Mouse (Mus musculus) erythroblast, embryonic 14.5 days (primary cell): ENCODE data around the gene Lrrc4b. TPM values are rescaled to one million over a fixed set of nuclear protein-coding genes. Genes with fewer than 3 reads are reported as not detected.

Experiments
- H3K27me3 ChIP-seq: 2 replicates; pipeline ENCODE4 v1.6.1; 2012; ENCODE audit warnings: inconsistent platforms; ENCODE audit not compliant: control insufficient read depth
- H3K36me3 ChIP-seq: 2 replicates; pipeline ENCODE4 v1.6.1; 2012; ENCODE audit warnings: mild to moderate bottlenecking, inconsistent platforms; ENCODE audit not compliant: control insufficient read depth
- H3K4me1 ChIP-seq: 2 replicates; pipeline ENCODE4 v1.6.1; 2012; ENCODE audit warnings: inconsistent platforms; ENCODE audit not compliant: control insufficient read depth
- H3K4me3 ChIP-seq: replicated peaks from 2 replicates; pipeline ENCODE3; 2012; ENCODE audit warnings: moderate library complexity, mild to moderate bottlenecking, inconsistent platforms
- H3K9me3 ChIP-seq: 2 replicates; pipeline ENCODE4 v1.6.1; 2012; ENCODE audit warnings: low read length, inconsistent platforms, mixed read lengths; ENCODE audit not compliant: control insufficient read depth
- GATA1 ChIP-seq: IDR thresholded peaks from 2 replicates; pipeline ENCODE4 v1.6.1; 2012; ENCODE audit warnings: low read length, inconsistent platforms, mixed read lengths
- TAL1 ChIP-seq: IDR thresholded peaks from 3 replicates; pipeline ENCODE4 v1.6.1; 2012; ENCODE audit warnings: low read length, inconsistent platforms, mixed read lengths
- polyA plus RNA-seq: library from polyadenylated mRNA; stranded (reverse); fragments of >175 nt; gene quantifications from 2 replicates; pipeline ENCODE4 v1.2.3, GENCODE M21; 2012

The Lrrc4b gene
- polyA plus RNA-seq, 1 experiment: not detected

DNA sequence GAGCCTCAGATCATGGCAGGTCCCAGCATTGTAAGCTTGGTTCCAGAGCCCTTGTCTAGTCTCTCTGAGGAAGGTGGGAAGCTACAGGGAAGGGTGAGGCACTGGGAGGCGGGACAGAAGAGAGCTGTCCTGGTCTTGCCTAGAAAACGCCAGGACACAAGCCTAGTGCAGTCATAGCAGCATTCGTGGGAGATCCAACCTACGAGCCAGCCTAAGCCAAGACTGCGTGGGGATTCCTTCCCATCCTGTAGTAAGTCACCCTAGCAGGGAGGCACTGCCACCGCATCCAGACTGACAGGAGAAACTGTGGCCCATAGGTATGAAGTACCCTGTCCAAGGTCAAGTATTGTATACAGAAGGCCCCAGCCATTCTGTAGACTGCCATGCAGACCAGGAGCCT is 3.7 kb downstream of the Lrrc4b start:
- H3K4me3 ChIP-seq: no peak overlapping the region
- no peak for TF ChIP-seq TAL1
- TF ChIP-seq GATA1: no peak

DNA sequence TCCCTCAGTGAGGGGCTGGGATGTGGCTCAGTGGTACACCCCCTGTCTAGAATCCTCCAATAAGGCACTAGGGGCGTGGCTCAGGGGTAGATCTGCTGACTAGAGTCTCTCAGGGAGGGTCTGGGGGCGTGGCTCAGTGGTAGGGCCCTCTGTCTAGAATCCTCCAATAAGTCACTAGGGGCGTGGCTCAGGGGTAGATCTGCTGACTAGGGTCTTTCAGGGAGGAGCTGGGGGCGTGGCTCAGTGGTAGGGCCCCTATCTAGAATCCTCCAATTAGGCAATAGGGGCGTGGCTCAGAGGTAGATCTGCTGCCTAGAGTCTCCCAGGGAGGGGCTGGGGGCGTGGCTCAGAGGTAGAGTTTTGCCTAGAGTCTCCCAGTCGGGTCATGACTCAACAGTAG is 4.6 kb downstream of the Lrrc4b start:
- peaks cover 90% of the 10 kb centered on the region for H3K27me3 ChIP-seq

More for the DNA sequence above, 3.7 kb downstream of the Lrrc4b start:
- Histone ChIP-seq H3K4me1 (peaks cover 52% of the 10 kb centered on the region), H3K36me3 (no peaks in the 10 kb centered on the region), H3K9me3 (peaks cover 19% of the 10 kb centered on the region), H3K27me3 (peaks cover 90% of the 10 kb centered on the region)

DNA sequence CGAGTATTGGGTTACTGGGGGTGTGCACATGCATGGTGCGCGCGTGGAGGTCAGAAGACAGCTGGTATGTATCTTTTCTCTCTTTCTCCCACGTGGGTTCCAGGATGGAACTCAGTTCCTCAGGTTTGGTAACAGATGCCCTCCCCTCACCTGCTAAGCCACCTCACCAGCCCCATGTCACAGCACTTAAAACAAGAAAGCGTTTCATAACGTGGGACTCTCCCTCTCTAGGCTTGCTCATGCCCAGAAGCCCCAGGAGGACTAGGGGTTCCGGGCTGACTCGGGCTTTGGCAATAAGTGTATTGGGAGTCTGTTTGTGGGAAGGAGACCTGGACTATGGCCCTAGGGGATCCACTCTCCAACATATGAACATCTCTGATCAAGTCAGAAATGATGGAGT is 5.3 kb downstream of the Lrrc4b start:
- Histone ChIP-seq H3K27me3 (peaks cover 86% of the 10 kb centered on the region), H3K4me1 (peaks cover 60% of the 10 kb centered on the region), H3K36me3 (no peaks in the 10 kb centered on the region), H3K4me3 (no peak overlapping the region), H3K9me3 (peaks cover 14% of the 10 kb centered on the region)
- no peak for TF ChIP-seq GATA1
- no peak for TF ChIP-seq TAL1

More for the DNA sequence above, 4.6 kb downstream of the Lrrc4b start:
- TF ChIP-seq TAL1 (no peak), GATA1 (no peak)
- Histone ChIP-seq H3K4me3 (no peak overlapping the region), H3K36me3 (no peaks in the 10 kb centered on the region), H3K9me3 (peaks cover 16% of the 10 kb centered on the region), H3K4me1 (peaks cover 60% of the 10 kb centered on the region)

DNA sequence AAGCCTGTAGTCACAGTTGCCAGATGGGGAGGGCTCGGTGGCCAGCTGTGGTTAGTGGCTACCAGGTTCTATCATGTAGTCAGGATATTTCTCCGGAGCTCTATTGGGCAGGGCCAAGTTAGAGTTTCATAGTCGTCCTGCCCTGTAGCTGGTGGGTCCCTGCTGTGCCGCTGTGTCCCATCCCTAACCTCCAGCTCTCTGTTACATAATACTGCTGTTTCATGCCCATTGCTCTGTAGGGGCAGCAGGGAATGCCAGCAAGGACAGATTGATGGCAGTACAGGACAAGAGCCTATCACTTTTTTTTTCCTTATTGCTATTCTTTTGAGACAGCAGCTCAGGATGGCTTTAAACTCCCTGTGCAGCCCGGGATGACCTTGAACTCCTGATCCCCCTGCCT is 7.0 kb downstream of the Lrrc4b start:
- peaks cover 86% of the 10 kb centered on the region for H3K27me3 ChIP-seq
- H3K36me3 ChIP-seq: no peaks in the 10 kb centered on the region
- no peak overlapping the region for H3K4me3 ChIP-seq
- H3K4me1 ChIP-seq: peaks cover 60% of the 10 kb centered on the region
- no peak for TF ChIP-seq GATA1
- no peak for TF ChIP-seq TAL1
- peaks cover 4% of the 10 kb centered on the region for H3K9me3 ChIP-seq

DNA sequence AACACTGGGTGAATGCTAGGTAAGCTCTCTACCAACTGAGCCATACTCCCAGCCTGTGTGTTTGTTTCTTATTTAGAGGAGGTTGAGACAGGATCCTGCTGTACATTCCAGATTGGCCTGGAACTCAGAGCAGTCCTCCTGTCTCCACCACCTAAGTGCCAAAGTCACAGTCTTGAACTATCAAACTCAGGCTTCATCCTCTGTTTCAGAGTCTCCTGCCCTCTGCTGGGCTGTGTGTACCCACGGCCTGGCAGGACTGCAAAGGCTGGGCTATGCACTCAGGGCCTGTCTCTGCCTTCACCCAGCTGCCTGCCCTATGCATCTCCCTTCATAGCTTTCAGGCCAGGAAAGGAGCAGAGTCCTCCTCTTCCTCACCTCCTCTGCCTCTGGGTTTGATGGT is 7.4 kb downstream of the Lrrc4b start:
- H3K36me3 ChIP-seq: no peaks in the 10 kb centered on the region
- H3K27me3 ChIP-seq: peaks cover 86% of the 10 kb centered on the region
- peaks cover 4% of the 10 kb centered on the region for H3K9me3 ChIP-seq
- H3K4me3 ChIP-seq: no peak overlapping the region
- H3K4me1 ChIP-seq: peaks cover 60% of the 10 kb centered on the region
- TF ChIP-seq TAL1 (no peak), GATA1 (no peak)

DNA sequence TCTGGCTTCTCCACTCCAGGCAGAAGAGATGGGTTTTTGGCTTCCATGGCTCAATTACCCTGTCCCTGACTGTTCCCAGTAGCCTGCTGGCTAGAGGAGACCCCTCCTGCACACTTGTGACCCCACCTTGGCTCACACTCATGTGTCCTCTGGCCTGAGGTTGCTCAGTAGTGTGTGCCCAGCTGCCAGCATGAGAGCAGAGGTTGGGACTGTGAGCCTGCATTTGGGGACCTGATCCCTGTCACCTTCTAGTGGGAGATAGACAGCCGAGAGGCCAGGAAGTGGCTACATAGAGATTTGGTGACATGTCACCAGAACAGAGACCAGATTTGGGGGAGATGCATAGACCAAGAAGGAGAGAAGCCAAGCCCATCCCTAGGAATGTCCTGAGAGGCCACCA is 8.4 kb downstream of the Lrrc4b start:
- Histone ChIP-seq H3K9me3 (peaks cover 6% of the 10 kb centered on the region), H3K36me3 (no peaks in the 10 kb centered on the region), H3K4me3 (no peak overlapping the region), H3K4me1 (peaks cover 62% of the 10 kb centered on the region), H3K27me3 (peaks cover 86% of the 10 kb centered on the region)
- no peak for TF ChIP-seq GATA1
- TF ChIP-seq TAL1: no peak

DNA sequence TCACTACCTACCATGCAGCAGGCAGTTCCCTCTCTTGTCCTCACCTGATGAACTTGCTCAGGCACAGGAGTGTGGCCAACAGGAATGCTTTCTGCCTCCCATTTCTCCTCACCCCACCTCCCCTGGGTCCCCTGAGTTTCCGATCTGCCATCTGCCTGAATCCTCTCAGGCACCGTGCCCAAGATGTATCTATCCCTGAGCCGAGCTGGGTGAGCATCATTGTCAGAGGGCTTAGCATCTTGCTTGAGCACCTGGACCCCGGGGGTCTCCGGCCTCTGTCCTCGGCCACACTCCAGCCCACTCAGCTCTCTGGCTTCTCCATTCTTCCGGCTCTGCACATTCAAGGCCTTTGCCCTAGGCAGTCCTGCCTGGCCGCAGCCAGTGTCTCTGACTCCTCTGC is 9.1 kb downstream of the Lrrc4b start:
- Histone ChIP-seq H3K4me1 (peaks cover 55% of the 10 kb centered on the region), H3K9me3 (peaks cover 6% of the 10 kb centered on the region), H3K4me3 (no peak overlapping the region), H3K36me3 (no peaks in the 10 kb centered on the region), H3K27me3 (peaks cover 87% of the 10 kb centered on the region)
- no peak for TF ChIP-seq TAL1
- TF ChIP-seq GATA1: no peak

DNA sequence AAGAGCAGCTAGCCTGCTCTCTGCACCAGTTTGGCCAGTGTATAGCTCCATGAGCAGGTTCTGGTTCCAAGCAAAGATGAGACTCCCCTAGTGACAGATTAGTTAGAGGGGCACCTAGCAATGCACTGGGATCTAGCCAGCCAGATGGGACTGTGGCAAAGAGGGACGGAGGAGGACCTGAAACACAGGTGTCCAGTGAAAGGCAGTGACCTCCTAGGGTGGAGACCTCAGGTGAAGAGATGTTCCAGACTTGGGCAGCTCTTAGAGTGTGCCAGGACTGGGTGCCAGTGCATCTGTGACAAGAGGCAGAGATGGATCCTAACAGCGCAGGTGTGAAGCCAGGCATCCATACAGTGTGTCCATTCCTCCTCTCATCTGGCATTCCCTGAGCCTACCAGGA is 10.9 kb downstream of the Lrrc4b start:
- H3K36me3 ChIP-seq: no peaks in the 10 kb centered on the region
- peaks cover 2% of the 10 kb centered on the region; the same call in 1 of the 2 replicates for H3K9me3 ChIP-seq
- peaks cover 92% of the 10 kb centered on the region for H3K27me3 ChIP-seq
- TF ChIP-seq GATA1: no peak
- no peak for TF ChIP-seq TAL1
- no peak overlapping the region for H3K4me3 ChIP-seq
- peaks cover 39% of the 10 kb centered on the region for H3K4me1 ChIP-seq

DNA sequence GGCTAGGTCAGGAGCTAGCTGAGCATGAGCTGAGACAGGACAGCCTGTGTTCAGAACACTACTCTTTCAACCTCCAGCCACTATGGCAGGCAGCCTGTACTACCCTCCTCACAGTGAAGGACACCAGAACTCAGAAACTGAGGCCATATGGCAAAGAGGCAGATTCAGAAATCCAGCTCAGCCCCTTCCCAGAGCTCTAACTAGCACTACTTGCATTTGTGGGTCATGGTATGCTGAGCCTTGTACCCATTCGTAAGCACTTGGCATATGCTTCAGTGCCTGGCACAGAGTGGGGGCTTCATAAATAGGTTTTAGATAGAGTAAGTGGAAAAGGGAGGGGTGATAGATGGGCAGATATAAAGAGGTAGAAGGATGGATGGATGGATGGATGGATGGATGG is 11.7 kb downstream of the Lrrc4b start:
- no peaks in the 10 kb centered on the region for H3K36me3 ChIP-seq
- TF ChIP-seq TAL1 (no peak), GATA1 (no peak)
- H3K27me3 ChIP-seq: peaks cover 92% of the 10 kb centered on the region

DNA sequence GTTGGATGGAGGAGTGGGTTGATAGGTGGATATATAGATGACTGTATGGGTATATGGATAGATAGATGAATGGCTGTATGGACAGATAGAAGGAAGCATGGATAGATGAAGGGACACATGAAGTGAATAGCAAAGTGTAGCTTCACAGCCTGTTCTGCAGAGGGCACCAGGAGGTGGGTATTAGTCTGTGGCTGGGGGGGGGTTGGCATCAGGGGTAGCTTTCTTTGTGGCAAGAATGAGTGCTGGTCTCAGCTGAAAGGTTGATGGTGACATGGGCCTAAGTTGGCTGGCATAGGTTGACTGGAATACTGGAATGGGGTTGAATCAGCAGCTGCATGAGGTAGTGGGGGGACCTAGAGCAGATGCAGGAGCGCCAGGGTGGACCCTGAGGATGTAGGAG is 12.4 kb downstream of the Lrrc4b start:
- Histone ChIP-seq H3K36me3 (no peaks in the 10 kb centered on the region), H3K4me1 (peaks cover 24% of the 10 kb centered on the region), H3K27me3 (peaks cover 92% of the 10 kb centered on the region), H3K4me3 (no peak overlapping the region), H3K9me3 (peaks cover 2% of the 10 kb centered on the region; the same call in 1 of the 2 replicates)
- TF ChIP-seq TAL1 (no peak), GATA1 (no peak)

More for the DNA sequence above, 11.7 kb downstream of the Lrrc4b start:
- Histone ChIP-seq H3K9me3 (peaks cover 2% of the 10 kb centered on the region; the same call in 1 of the 2 replicates), H3K4me3 (no peak overlapping the region), H3K4me1 (peaks cover 31% of the 10 kb centered on the region)
